Mouse (Mus musculus): Measurements from ENCODE around the gene Lmo4.

Lmo4 gene

GRCm38 (mm10) chr3:144148234-144148633 is 56.8 kb downstream of the Lmo4 start:
- no peak for DNase-seq (ENCODE audit: low read depth)

DNA sequence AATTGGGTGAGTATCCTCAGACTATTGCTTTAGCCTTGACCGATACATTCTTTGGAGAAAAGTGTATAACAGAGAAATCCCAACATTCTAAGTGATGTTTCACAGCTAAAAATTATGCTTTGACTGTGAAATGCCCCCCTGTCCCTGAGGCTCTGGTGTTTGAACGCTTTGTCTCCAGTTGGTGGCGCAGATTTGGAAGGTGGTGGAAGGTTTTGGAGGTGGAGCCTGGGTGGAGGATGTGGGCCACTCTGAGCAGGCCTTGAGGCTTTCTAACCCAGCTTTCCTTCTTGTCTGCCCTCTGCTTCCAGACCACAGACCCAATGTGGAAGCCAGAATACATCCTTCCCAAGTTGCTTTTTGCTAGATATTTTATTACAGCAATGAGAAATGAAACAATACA is 57.8 kb downstream of the Lmo4 start:
- DNase-seq (ENCODE audit: low read depth) = no peak

DNA sequence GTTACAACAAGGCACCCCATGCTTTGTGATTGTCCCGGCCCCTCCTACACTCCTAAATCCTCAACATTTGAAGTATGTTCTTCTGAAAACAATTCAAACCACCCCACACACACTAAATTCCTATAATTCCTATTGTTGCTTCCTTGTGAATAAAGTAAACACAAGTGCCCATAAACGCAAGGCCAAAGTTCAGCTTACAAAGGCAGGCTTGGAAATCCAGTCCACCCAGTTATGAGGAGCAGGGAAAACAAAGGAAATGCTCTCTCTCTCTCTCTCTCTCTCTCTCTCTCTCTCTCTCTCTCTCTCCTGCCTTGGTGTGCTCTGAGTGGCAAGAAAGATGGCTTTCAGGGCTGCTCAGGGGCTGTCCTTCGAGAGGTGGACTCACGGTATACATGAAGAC is 61.0 kb downstream of the Lmo4 start:
- no peak for DNase-seq (ENCODE audit: low read depth)

- DNase-seq (ENCODE audit: low read depth) = no peak
Measured at GRCm38 (mm10) chr3:144142939-144143338, 62.1 kb downstream of the Lmo4 start.

- DNase-seq (ENCODE audit: low read depth) = no peak
Measured at GRCm38 (mm10) chr3:144141786-144142185, 63.2 kb downstream of the Lmo4 start.

DNA sequence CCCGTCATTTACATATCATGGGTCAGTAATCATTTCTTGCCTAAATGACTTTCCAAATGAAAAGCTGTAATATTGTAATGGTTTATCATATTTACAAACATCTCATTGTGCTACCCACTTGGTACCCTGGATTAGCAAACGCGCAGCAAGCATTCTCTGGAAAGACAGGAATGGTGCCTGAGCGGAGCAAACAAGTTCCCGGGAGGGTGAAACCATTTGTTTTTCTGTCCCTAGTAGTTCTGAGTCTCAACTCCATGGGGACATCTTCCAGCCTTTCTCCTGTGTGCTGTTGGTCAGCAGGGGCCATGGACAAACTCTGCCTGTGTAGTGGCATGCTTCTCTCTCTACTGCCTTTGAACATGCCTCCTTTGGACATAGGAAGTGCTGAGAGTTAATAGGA is 64.2 kb downstream of the Lmo4 start:
- DNase-seq (ENCODE audit: low read depth) = no peak

DNA sequence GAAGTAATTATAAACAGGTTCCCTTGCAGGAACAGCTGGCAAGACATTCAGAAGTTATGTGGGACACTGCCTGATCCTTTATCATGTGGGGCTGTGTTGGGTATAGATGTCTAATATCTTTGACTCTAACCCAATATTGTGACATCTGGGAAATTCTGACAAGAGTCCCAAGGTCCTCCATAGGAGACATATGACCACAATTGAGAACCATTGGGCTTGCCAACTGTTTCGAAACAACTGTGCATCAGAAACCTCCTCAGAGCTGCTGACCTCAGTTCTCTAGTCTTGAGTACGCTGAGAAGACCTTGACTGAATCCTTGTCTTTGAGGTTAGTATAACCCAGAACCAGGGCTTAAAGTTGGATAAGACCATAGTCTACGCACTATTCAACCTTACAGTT is 66.4 kb downstream of the Lmo4 start:
- DNase-seq (ENCODE audit: low read depth) = no peak
